Mouse (Mus musculus): ENCODE measurements around the gene Hist1h2ba.
A peak's percentile ranks its signal among the peaks of the same experiment; 100 is the strongest.

The Hist1h2ba gene

GRCm38 (mm10) chr13:23933421-23934210 lies at the start of gene Hist1h2ba:
Hist1h2ba (minus strand) TSS chr13:23934156.
- DNase-seq (ENCODE audit: low read depth, low spot score) = peak; percentile 51

DNA sequence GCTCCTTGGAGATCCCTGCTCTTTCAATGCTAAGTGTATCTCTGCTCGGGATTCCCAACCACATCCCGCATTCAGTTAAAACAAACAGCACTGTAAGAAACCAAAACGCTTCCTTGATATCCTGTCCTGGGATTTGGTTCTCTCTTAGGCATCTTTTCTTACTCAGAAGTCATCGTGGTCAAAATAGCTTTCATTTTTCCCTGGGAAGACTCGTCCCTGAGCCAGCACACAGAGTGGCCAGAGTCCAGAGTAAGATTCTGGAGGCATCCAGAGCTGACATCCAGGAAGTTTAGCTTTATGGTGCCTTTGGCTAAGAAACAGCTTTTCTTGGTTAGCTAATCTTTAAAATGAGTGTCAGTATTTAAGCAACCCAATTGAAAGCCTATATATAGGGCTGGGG lies 38.3 kb upstream of the Hist1h2ba start:
- no peak for DNase-seq (ENCODE audit: low read depth, low spot score)

DNA sequence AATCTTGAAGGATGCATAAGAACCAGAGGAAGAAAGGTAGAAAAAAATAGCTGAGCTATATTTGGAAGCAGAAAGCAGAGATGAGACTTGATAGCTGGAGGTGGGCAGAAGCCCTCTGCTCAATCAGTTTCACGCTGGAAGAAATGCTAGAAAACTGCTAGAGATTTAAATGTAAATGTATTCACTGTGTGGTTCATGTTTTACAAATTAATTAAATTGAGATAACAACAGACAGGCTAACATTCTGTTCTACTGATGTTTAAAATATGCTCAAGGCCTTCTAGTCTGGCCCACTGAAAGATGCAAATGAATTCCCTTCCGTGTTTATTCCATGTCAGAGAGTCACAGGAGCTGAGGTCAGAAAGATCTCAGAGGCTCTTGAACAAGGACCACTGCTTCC lies 37.9 kb upstream of the Hist1h2ba start:
- no peak for DNase-seq (ENCODE audit: low read depth, low spot score)

DNA sequence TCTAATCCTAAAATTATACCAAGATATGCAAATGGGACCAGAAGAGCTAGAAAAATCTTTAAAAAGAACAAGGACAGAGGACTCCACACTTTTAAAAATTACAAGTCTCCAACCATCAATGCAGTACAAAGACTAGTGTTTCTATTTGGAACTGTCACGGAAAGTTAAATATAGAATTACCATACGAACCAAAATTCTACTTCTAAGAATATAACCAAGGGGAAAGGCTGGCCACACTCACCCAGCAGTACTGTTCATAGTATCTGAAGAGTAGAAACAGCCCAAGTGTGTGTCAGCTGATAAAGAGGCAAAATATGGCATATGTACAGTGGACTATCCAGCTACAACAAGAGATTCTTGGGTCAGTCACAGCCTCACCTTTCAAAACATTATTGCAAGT lies 31.0 kb upstream of the Hist1h2ba start:
- no peak for DNase-seq (ENCODE audit: low read depth, low spot score)

DNA sequence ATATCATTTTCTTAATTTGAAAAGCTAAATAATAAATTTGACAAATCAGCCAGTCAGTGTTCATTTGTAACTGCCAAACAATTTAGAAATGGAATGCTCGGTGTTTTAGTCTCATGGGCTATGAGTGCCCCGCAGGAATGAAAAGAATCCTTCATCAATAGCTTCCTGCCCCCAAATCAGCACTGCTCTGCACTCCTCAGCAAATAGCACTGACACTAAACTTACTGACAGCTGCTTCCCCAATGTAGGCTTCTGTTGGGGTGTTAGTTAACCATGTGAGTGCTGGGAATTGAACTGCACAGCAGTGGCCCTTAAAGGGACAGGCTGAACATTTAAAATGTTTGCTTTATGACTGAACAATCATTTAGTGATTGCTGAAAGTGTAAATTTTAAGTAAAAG lies 25.8 kb upstream of the Hist1h2ba start:
- DNase-seq (ENCODE audit: low read depth, low spot score) = no peak

- peak; percentile 29 for DNase-seq (ENCODE audit: low read depth, low spot score)
Measured at GRCm38 (mm10) chr13:23950928-23951327, 17.0 kb upstream of the Hist1h2ba start.

- no peak for DNase-seq (ENCODE audit: low read depth, low spot score)
Measured at GRCm38 (mm10) chr13:23949484-23950246, 15.7 kb upstream of the Hist1h2ba start.

- DNase-seq (ENCODE audit: low read depth, low spot score) = no peak
Measured at GRCm38 (mm10) chr13:23946254-23946653, 12.3 kb upstream of the Hist1h2ba start.

GRCm38 (mm10) chr13:23942861-23943260 lies 8.9 kb upstream of the Hist1h2ba start:
- peak; percentile 34 for DNase-seq (ENCODE audit: low read depth, low spot score)

DNA sequence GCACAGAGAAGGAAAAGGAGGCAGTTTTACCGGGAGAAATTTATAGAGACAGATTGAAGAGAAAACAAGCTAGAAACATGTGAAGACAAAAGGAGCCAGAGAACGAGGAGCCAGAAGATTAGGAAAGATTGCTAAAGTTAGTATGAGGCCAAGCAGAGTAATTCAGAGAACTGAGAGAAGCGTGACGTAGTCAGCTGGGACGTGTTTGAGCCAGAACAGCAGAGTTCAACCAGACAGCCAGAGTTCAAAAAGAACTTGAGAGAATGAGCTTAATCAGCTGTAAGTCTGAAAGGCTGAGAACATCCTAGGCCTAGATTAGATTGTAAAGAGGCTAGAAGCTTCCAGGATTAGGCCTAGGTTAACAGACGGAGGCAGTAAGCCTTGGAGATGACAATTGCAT lies 6.3 kb upstream of the Hist1h2ba start:
- DNase-seq (ENCODE audit: low read depth, low spot score) = no peak

GRCm38 (mm10) chr13:23938699-23939098 lies 4.7 kb upstream of the Hist1h2ba start:
- no peak for DNase-seq (ENCODE audit: low read depth, low spot score)

- DNase-seq (ENCODE audit: low read depth, low spot score) = peak; percentile 87
Measured at GRCm38 (mm10) chr13:23934211-23934520, 210 bp upstream of the Hist1h2ba start, which contains the start of gene Hist1h2aa. Hist1h2aa (plus strand) TSS chr13:23934462.

GRCm38 (mm10) chr13:23930904-23931303 lies 3.1 kb downstream of the Hist1h2ba start:
- DNase-seq (ENCODE audit: low read depth, low spot score) = peak; percentile 16

GRCm38 (mm10) chr13:23930461-23930860 lies 3.5 kb downstream of the Hist1h2ba start:
- no peak for DNase-seq (ENCODE audit: low read depth, low spot score)

GRCm38 (mm10) chr13:23928637-23929036 lies 5.3 kb downstream of the Hist1h2ba start:
- no peak for DNase-seq (ENCODE audit: low read depth, low spot score)

DNA sequence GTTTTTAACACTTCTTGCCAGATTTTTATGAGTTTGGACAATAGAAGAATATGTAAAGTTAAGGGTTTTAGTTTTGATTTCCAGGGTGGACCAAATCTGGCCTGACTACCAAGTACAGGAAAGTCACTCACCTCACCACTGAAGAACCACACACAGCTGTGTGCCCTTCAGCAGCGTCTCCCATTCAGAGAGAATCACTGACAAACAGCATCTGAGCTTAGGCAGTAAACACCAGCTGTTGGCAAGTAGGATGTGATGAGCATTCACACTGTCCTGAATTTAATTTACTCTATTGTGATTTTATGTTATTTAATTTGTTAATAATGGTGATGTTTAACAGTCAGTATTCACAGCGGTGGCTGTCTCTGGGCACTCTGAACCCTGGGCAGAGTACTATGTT lies 8.2 kb downstream of the Hist1h2ba start:
- no peak for DNase-seq (ENCODE audit: low read depth, low spot score)

- DNase-seq (ENCODE audit: low read depth, low spot score) = no peak
Measured at GRCm38 (mm10) chr13:23917674-23918073, 16.3 kb downstream of the Hist1h2ba start.

- no peak for DNase-seq (ENCODE audit: low read depth, low spot score)
Measured at GRCm38 (mm10) chr13:23916132-23916531, 17.8 kb downstream of the Hist1h2ba start.

DNA sequence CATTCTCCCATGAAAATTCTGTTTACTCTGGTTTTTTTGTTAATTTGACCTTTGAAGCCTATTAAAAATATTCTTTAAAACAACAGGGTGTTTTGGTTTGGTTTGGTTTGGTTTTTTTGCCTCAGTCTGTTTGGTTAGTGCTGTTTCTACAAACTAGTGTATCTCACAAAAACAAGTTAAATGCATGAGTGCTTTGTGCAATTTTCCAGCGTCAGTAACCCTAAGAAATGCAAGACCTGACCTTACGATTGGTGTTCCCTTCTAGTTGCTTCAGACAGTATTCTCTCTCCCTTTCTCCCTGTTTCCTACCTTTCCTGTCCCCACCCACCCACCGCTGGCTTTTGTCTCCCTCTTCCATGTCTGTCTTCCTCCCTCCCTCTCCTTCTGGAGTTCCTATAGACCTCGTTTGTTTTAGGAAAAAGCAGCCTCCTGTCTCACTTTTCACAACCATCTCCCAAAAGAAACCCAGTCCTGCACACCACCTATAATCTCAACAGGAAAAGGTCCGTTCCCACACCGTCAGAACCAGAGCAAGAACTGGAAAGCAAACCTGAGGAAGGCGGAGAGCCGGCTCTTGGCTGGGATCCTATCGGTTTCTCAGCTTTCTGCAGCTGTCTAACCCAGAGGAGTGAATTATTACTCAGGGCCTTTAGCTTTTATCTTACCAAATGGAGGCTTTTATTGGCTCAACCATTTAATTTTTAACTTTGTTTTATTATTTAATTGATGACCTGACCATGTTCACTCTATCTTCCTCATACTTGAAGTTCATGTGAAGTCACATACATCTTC lies 19.4 kb downstream of the Hist1h2ba start, which contains the start of gene Slc17a4:
Gene Slc17a4 (minus strand): TSS at position 634 of the 792 bp plus-strand sequence.
- no peak for DNase-seq (ENCODE audit: low read depth, low spot score)

DNA sequence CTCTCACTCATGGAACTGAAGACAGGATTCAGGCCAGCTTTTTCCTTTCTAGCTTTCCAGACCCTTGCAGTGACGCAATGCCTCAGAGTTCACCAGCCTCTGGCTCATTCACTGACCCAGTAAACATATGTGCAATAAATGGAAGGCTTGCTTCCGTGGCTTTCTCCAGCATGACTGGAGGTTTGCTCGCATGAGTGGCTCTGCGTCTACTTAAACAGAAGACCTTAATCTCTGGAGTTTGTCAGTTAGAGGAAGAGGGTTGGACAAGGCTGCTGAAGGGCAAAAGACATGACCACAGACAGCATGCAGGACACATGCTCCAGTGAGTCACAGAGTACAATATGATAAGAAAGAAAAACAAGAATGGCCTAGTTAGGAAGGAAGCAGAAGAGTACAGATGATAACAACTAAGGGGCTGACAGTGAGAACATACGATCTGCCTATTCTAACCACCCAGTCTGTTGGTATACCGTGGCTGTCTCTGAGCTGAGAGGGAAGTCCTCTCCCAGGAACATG lies 20.1 kb downstream of the Hist1h2ba start:
- DNase-seq (ENCODE audit: low read depth, low spot score) = no peak

GRCm38 (mm10) chr13:23911335-23911734 lies 22.6 kb downstream of the Hist1h2ba start:
- DNase-seq (ENCODE audit: low read depth, low spot score) = no peak

DNA sequence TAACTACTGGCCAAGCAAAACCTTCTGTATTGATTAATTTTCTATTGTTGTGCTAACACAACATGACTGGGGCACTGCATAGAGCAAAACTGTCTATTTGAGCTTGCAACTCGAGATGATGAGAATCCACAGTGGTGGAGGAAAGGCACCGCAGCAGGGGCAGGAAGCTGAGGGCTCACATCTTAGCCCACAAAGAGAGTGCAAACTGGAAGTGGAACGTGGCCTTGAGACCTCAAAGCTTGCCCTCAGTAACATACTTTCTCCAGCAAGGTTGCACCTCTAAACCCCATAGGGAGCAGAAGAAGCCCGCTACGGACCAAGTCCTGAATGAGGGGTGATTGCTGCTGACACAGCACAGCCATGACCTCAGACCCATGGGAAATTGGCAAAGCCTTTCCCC lies 23.8 kb downstream of the Hist1h2ba start:
- no peak for DNase-seq (ENCODE audit: low read depth, low spot score)
